Mouse (Mus musculus) liver, embryonic 11.5 days (tissue): ENCODE measurements around the gene Nup155. TPM values are rescaled to one million over a fixed set of nuclear protein-coding genes. Genes with fewer than 3 reads are reported as not detected.

Source experiments
- polyA plus RNA-seq: library from polyadenylated mRNA; unstranded; fragments of >200 nt; fragmentation: Nextera tagmentation; extraction: Ambion mirVana; gene quantifications from 2 replicates; pipeline ENCODE4 v1.2.1, GENCODE M21; 2014

Nup155 gene
- polyA plus RNA-seq, 1 experiment from 2014 or later, result 32.1 TPM

Other genes with a start within 250 kb of the Nup155 start
- gene Wdr70, start 10.1 kb upstream of the Nup155 start, polyA plus RNA-seq, result 49.1 and 51.5 TPM in 2 replicates
- gene Cplane1, start 59.8 kb downstream of the Nup155 start, polyA plus RNA-seq, result 3.3 and 4.9 TPM in 2 replicates